Mouse (Mus musculus) limb, embryonic 15.5 days (tissue): Measurements from ENCODE around the gene Spa17. TPM values are rescaled to one million over a fixed set of nuclear protein-coding genes. Genes with fewer than 3 reads are reported as not detected.

ENCODE experiments used
- ATAC-seq: fragments of 200-750 bp; cut with Nextera tagmentation; 2 replicates; pipeline ENCODE4 v1.8.0; 2017; ENCODE audit warnings: low read depth, moderate TSS enrichment; ENCODE audit not compliant: insufficient number of reproducible peaks, low FRiP score, low TSS enrichment
- H3K27ac ChIP-seq: fragments of 300-500 bp; sonication (generic); 2 replicates; pipeline ENCODE4 v1.5.1; 2015; ENCODE audit warnings: moderate library complexity, mild to moderate bottlenecking, inconsistent platforms
- H3K27me3 ChIP-seq: fragments of 300-500 bp; sonication (generic); 2 replicates; pipeline ENCODE4 v1.6.1; 2015; ENCODE audit warnings: inconsistent platforms
- H3K36me3 ChIP-seq: fragments of 300-500 bp; sonication (generic); 2 replicates; pipeline ENCODE4 v1.6.1; 2015; ENCODE audit warnings: inconsistent platforms
- H3K4me1 ChIP-seq: fragments of 300-500 bp; sonication (generic); 2 replicates; pipeline ENCODE4 v1.6.1; 2015; ENCODE audit warnings: inconsistent platforms
- H3K4me2 ChIP-seq: fragments of 300-500 bp; sonication (generic); 2 replicates; pipeline ENCODE4 v1.6.1; 2015; ENCODE audit warnings: mild to moderate bottlenecking, inconsistent platforms
- H3K4me3 ChIP-seq: fragments of 300-500 bp; sonication (generic); 2 replicates; pipeline ENCODE4 v1.5.1; 2015; ENCODE audit warnings: mild to moderate bottlenecking, inconsistent platforms
- H3K9ac ChIP-seq: fragments of 300-500 bp; sonication (generic); 2 replicates; pipeline ENCODE4 v1.6.1; 2015; ENCODE audit warnings: inconsistent platforms
- H3K9me3 ChIP-seq: fragments of 300-500 bp; sonication (generic); 2 replicates; pipeline ENCODE4 v1.6.1; 2016; ENCODE audit warnings: inconsistent platforms
- WGBS: fragments of 180-500 bp; shearing (Covaris S2); methylation state at CpG from one replicate; pipeline ENCODE4 v1.1.7; 2015; 5-methylcytosine and 5-hydroxymethylcytosine counted together
- polyA plus RNA-seq: library from polyadenylated mRNA; unstranded; fragments of >200 nt; fragmentation: Nextera tagmentation; extraction: Ambion mirVana; gene quantifications from 2 replicates; pipeline ENCODE4 v1.2.1, GENCODE M21; 2015

Spa17 gene
- polyA plus RNA-seq, 1 experiment from 2014 or later: 5.1 TPM

DNA sequence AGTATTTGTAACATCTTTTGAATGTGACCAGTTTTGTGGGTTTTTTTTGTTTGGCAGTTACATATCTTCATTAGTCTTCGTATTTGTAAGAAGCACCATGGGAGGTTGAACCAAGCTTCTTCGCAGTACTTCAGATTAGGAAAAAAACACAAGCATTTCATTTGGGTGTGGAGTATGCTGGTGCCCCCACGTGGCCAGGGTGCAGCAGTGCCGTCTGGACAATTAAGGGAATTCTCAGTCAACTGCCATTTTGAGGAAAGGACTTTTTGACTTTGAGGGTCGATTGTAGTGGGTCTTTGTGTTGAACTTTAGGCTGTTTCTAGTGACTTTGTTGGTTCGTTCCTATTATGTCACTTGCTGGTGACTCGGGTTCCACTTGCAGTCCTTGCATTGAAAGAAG is 22.8 kb upstream of the Spa17 start:
- WGBS: 20% methylated on average over 7 of the region's 7 CpGs
- no peaks in the 10 kb centered on the region for H3K9me3 ChIP-seq
- H3K4me1 ChIP-seq: no peaks in the 10 kb centered on the region
- no peak overlapping the region for H3K4me2 ChIP-seq
- no peak for ATAC-seq
- no peaks in the 10 kb centered on the region for H3K27me3 ChIP-seq
- no peak overlapping the region for H3K27ac ChIP-seq
- no peak overlapping the region for H3K4me3 ChIP-seq
- no peaks in the 10 kb centered on the region for H3K36me3 ChIP-seq
- no peak overlapping the region for H3K9ac ChIP-seq

- ATAC-seq: no peak
- Histone ChIP-seq H3K27me3 (no peaks in the 10 kb centered on the region), H3K36me3 (no peaks in the 10 kb centered on the region), H3K9me3 (no peaks in the 10 kb centered on the region), H3K27ac (no peak overlapping the region), H3K4me2 (no peak overlapping the region), H3K9ac (no peak overlapping the region), H3K4me1 (no peaks in the 10 kb centered on the region), H3K4me3 (no peak overlapping the region)
- WGBS: 90% methylated on average over 3 of the region's 3 CpGs
Measured at GRCm38 (mm10) chr9:37634269-37634668, 20.7 kb upstream of the Spa17 start.

GRCm38 (mm10) chr9:37632305-37632704 is 18.8 kb upstream of the Spa17 start:
- Histone ChIP-seq H3K4me2 (no peak overlapping the region), H3K4me1 (no peaks in the 10 kb centered on the region), H3K27me3 (no peaks in the 10 kb centered on the region), H3K36me3 (no peaks in the 10 kb centered on the region), H3K4me3 (no peak overlapping the region), H3K9ac (no peak overlapping the region), H3K27ac (no peak overlapping the region), H3K9me3 (no peaks in the 10 kb centered on the region)
- 70% methylated on average over 2 of the region's 2 CpGs for WGBS
- ATAC-seq: no peak

GRCm38 (mm10) chr9:37629941-37630340 is 16.4 kb upstream of the Spa17 start:
- Histone ChIP-seq H3K9me3 (no peaks in the 10 kb centered on the region), H3K27me3 (no peaks in the 10 kb centered on the region), H3K4me3 (no peak overlapping the region), H3K36me3 (no peaks in the 10 kb centered on the region), H3K4me1 (peaks cover 4% of the 10 kb centered on the region; the same call in 1 of the 2 replicates), H3K9ac (no peak overlapping the region), H3K27ac (no peak overlapping the region), H3K4me2 (no peak overlapping the region)
- ATAC-seq: no peak
- 77% methylated on average over 2 of the region's 2 CpGs for WGBS

GRCm38 (mm10) chr9:37628581-37628980 is 15.1 kb upstream of the Spa17 start:
- WGBS: 77% methylated on average over 4 of the region's 4 CpGs

DNA sequence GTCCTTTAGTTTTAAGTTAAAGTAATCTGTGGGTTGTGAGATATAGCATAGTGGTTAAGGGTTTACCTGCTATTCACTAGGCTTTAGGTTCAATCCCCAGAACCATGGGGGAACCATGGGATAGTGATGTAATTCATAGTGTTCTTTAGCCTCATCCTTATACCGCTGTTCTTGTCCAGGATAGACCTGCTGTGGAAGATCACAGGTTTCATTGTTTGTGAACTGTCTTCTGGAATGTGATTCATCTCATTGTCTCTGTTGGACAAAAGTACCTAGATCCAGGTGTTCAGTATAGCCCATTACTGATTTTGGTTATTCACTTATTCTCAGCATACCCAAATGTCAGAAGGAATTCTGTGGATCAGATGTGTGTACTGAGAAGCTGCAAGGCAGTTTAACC is 13.7 kb upstream of the Spa17 start:
- WGBS: 97% methylated on average over 1 of the region's 1 CpGs

More at GRCm38 (mm10) chr9:37628581-37628980, 15.1 kb upstream of the Spa17 start:
- H3K4me3 ChIP-seq: no peak overlapping the region
- peaks cover 4% of the 10 kb centered on the region; the same call in 1 of the 2 replicates for H3K4me1 ChIP-seq
- no peak overlapping the region for H3K4me2 ChIP-seq
- no peak overlapping the region for H3K27ac ChIP-seq
- no peaks in the 10 kb centered on the region for H3K9me3 ChIP-seq
- no peak overlapping the region for H3K9ac ChIP-seq
- H3K36me3 ChIP-seq: no peaks in the 10 kb centered on the region
- H3K27me3 ChIP-seq: no peaks in the 10 kb centered on the region
- no peak for ATAC-seq

DNA sequence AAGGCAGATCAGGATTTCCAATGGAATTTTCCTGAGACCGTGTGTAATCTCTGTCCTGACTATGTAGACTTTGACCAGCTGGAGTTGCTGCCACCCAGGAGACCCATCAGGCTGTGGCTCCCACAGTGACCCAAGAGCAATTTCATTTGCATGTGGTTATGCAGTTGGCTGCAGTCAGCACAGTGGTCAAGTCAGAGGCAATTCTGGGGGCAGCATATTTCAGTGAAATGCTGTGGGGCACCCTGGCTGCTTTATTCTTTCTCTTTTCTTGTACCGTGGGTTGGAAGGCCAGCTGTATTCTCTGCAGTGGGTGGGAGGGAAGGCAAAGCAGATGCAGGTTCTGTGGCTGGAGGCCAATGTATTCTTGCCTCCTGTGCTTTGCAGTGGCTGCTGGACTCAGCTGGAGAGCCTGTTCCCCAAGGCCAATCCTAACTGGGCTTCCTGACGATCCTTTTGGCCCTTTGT is 12.6 kb upstream of the Spa17 start:
- H3K4me3 ChIP-seq: no peak overlapping the region
- no peaks in the 10 kb centered on the region for H3K27me3 ChIP-seq
- 26% methylated on average over 3 of the region's 3 CpGs for WGBS
- H3K4me2 ChIP-seq: no peak overlapping the region
- H3K36me3 ChIP-seq: no peaks in the 10 kb centered on the region
- H3K9ac ChIP-seq: no peak overlapping the region
- no peaks in the 10 kb centered on the region for H3K9me3 ChIP-seq
- no peak for ATAC-seq
- H3K4me1 ChIP-seq: peaks cover 4% of the 10 kb centered on the region; the same call in 1 of the 2 replicates
- no peak overlapping the region for H3K27ac ChIP-seq

More for the DNA sequence above, 13.7 kb upstream of the Spa17 start:
- Histone ChIP-seq H3K9me3 (no peaks in the 10 kb centered on the region), H3K9ac (no peak overlapping the region), H3K4me2 (no peak overlapping the region), H3K27me3 (no peaks in the 10 kb centered on the region), H3K4me1 (peaks cover 4% of the 10 kb centered on the region; the same call in 1 of the 2 replicates), H3K36me3 (no peaks in the 10 kb centered on the region), H3K4me3 (no peak overlapping the region), H3K27ac (no peak overlapping the region)
- no peak for ATAC-seq

DNA sequence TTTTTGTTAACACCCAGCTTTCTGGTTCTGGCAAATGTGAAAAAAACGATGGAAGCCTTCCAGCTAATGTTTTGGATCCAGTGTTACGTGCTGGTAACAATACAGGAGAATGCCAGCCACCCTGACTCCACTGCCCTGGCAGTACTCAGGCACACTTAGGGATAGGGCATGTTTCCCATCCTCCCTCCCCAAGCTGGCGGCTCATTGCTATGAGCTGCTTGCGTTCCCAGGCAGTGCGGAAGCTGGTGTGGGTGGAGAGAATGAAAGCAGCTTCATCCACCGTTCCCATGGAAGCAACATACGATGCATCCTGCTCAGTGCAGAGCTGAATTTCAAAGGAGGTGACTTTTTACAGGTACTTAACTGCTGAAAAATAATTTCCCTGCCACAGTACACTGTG is 12.1 kb upstream of the Spa17 start:
- H3K36me3 ChIP-seq: no peaks in the 10 kb centered on the region
- H3K4me3 ChIP-seq: no peak overlapping the region
- H3K27me3 ChIP-seq: no peaks in the 10 kb centered on the region
- peaks cover 4% of the 10 kb centered on the region; the same call in 1 of the 2 replicates for H3K4me1 ChIP-seq
- no peak overlapping the region for H3K4me2 ChIP-seq
- ATAC-seq: no peak
- WGBS: 30% methylated on average over 7 of the region's 7 CpGs
- no peaks in the 10 kb centered on the region for H3K9me3 ChIP-seq
- no peak overlapping the region for H3K9ac ChIP-seq
- H3K27ac ChIP-seq: no peak overlapping the region

- 39% methylated on average over 3 of the region's 3 CpGs for WGBS
- no peaks in the 10 kb centered on the region for H3K27me3 ChIP-seq
- peaks cover 4% of the 10 kb centered on the region; the same call in 1 of the 2 replicates for H3K4me1 ChIP-seq
Measured at GRCm38 (mm10) chr9:37625129-37625528, 11.6 kb upstream of the Spa17 start.

DNA sequence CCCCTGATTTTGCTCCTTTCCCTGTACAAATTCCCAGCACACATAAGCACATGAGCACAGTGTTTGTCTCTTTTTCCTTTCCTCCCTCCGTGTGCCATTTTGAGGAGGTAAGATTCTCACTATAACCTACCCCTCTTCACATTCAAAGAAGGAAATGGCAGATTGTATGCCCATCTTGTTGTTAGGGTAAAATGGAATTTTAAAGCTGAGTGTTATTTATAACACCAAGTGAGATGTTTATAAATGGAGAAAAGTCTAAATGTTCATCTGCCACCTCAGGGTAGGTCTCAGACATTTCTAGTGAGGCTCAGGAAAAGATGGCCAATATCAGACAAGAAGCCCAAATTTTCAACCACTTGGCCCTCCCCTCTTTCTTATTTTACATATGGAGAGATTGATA is 11.0 kb upstream of the Spa17 start:
- 81% methylated on average over 1 of the region's 1 CpGs for WGBS

More at GRCm38 (mm10) chr9:37625129-37625528, 11.6 kb upstream of the Spa17 start:
- Histone ChIP-seq H3K9me3 (no peaks in the 10 kb centered on the region), H3K9ac (no peak overlapping the region), H3K4me2 (no peak overlapping the region), H3K36me3 (no peaks in the 10 kb centered on the region), H3K4me3 (no peak overlapping the region), H3K27ac (no peak overlapping the region)
- no peak for ATAC-seq

DNA sequence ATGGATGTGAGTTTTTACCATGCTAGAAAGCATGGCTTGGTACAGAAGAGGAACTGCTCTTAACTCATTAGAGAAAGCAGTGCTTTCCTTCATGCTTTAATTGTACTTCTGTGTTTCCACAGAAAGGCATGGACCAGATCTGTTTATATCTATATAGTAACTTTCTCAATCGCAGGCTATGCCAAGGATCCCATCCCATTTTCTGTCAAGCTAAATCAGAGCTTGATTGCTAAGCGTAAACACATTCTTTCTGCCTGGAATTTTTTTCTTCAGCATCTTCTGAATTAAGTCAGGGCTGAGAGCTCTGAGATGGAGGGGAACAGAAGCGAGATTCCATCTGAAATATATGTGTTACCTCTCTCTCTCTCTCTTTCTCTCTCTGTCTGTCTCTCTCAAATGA is 10.5 kb upstream of the Spa17 start:
- H3K36me3 ChIP-seq: no peaks in the 10 kb centered on the region
- ATAC-seq: no peak
- H3K4me3 ChIP-seq: no peak overlapping the region
- no peaks in the 10 kb centered on the region for H3K9me3 ChIP-seq
- H3K4me2 ChIP-seq: no peak overlapping the region
- no peaks in the 10 kb centered on the region for H3K27me3 ChIP-seq
- no peak overlapping the region for H3K27ac ChIP-seq
- no peak overlapping the region for H3K9ac ChIP-seq
- WGBS: 75% methylated on average over 3 of the region's 3 CpGs
- peaks cover 4% of the 10 kb centered on the region; the same call in 1 of the 2 replicates for H3K4me1 ChIP-seq

More for the DNA sequence above, 11.0 kb upstream of the Spa17 start:
- H3K9ac ChIP-seq: no peak overlapping the region
- no peaks in the 10 kb centered on the region for H3K36me3 ChIP-seq
- H3K4me3 ChIP-seq: no peak overlapping the region
- no peak overlapping the region for H3K27ac ChIP-seq
- no peak for ATAC-seq
- H3K4me2 ChIP-seq: no peak overlapping the region
- no peaks in the 10 kb centered on the region for H3K27me3 ChIP-seq
- H3K9me3 ChIP-seq: no peaks in the 10 kb centered on the region
- peaks cover 4% of the 10 kb centered on the region; the same call in 1 of the 2 replicates for H3K4me1 ChIP-seq

GRCm38 (mm10) chr9:37621290-37621689 is 7.8 kb upstream of the Spa17 start:
- H3K27me3 ChIP-seq: no peaks in the 10 kb centered on the region

DNA sequence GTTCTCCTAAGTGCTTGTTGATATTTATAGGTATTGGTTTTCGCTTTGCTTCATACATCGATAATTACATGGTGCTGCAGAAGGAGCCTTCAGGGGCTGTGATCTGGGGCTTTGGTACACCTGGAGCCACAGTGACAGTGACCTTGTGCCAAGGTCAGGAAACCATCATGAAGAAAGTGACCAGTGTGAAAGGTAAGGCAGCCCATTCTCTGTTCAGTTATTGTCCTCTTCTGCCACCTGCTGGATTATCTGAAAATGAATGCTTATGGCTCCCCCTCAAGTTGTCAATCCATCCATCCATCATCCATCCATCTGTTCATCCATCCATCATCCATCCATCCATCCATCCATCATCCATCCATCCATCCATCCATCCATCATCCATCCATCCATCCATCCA is 3.2 kb upstream of the Spa17 start:
- Histone ChIP-seq H3K27me3 (0 out of 2 replicates have a peak, but pooled peaks cover 4% of the 10 kb centered on the region), H3K27ac (no peak overlapping the region), H3K9ac (no peak overlapping the region), H3K9me3 (no peaks in the 10 kb centered on the region), H3K4me3 (no peak overlapping the region), H3K4me1 (peaks cover 4% of the 10 kb centered on the region; the same call in 1 of the 2 replicates), H3K36me3 (no peaks in the 10 kb centered on the region), H3K4me2 (no peak overlapping the region)
- WGBS: 57% methylated on average over 2 of the region's 2 CpGs
- no peak for ATAC-seq

More at GRCm38 (mm10) chr9:37621290-37621689, 7.8 kb upstream of the Spa17 start:
- Histone ChIP-seq H3K4me1 (peaks cover 4% of the 10 kb centered on the region; the same call in 1 of the 2 replicates), H3K27ac (no peak overlapping the region), H3K9me3 (no peaks in the 10 kb centered on the region), H3K4me2 (no peak overlapping the region), H3K9ac (no peak overlapping the region), H3K36me3 (no peaks in the 10 kb centered on the region), H3K4me3 (no peak overlapping the region)
- no peak for ATAC-seq
- 80% methylated on average over 6 of the region's 6 CpGs for WGBS
